Mouse (Mus musculus): ENCODE results near the gene Catsperd. TPM values are rescaled to one million over a fixed set of nuclear protein-coding genes. Genes with fewer than 3 reads are reported as not detected.

Catsperd gene
- total RNA-seq, 2 experiments from 2014 or later = 0.16 TPM; not detected in 1

DNA sequence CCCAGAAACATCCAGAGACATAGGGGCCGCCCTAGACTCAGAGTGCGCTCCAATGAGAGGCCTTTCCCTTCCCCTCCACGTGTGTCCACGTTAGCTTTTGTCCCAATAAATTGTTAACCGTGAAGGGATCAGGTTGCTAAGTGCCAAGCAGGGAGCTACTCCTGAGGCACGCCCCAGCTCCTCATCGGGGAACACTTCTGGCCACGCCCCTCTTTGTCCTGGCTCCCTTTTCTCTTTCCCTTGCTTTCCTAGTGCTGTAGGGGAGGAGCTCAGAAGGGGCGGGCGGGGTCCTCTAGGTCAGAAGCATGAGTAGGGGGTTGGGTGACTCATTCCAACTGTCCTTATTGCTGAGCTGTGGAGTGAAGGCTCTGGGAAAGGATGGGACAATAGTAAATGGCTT is 36.4 kb downstream of the Catsperd start:
- no peak for DNase-seq (ENCODE audit: low spot score)

DNA sequence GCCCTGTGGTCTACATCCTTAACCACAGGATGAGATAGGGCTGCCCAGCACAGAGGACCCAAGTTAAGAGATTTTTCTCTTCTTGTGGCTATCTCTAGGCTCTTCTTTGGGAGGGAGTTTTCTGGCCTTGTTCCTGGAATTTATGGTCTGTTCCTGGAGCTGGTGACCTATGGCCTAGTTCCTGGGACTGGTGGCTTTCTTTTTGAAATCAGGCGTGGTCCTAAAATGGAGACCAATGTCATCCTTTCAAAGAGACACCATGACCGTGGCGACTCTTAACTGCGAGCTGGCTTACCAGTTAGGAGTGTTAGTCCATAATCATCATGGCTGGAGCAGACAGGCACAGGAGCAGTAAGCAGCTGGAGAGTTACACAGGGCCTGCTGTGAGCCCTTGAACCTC is 38.4 kb downstream of the Catsperd start:
- no peak for DNase-seq (ENCODE audit: low spot score)

DNA sequence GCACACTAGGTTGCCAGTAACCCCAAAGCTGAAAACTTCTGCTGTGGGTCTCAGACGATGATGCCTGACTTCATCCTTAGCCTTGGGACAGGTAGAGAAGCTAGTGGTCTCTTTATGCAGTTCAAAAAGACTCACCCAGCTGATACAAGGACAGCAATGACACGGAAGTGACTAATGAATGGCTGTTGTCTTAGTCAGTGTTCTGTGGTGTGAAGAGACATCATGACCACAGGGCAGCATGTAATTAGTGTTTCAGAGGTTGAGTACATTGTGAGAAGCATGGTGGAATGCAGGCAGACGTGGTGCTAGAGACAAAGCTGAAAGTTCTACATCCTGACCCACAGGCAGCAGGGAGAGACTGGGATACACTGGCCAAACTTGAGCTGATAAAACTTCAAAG is 39.6 kb downstream of the Catsperd start:
- no peak for DNase-seq (ENCODE audit: low spot score)

DNA sequence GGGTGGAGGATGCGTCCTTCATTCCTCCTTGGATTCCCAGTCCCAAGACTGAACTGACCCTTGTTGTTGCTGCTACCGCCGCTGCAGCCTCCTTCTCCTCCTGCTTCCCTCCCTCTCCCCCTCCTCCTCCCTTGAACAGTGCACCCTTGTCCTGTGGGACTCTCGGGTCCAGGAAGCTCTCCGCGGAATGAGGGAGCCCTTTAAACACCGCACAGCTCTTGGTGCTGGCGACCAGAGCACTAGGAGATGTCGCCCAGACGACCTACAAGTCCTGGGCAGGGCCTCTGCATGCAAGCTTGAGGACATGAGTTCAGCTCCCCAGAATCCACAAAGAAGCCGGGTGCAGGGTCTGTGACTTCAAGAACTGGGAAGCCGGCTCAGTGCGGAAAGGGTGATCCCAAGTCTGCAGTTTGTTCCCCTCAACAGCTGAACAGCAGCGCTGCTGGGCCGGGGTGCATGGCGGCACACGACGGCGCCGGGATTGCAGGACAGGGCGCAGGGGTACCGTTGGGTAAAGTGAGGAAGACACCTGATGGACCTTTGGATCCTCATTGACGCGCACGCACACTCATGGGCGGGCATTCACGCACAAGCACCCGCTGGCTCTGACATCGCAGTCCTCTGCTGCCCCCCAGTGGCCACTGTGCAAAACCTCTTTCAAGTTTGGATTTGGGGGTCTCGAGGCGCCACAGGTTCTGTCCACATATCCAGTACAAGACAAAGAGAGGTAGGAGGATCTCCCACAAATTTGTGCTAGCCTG is 40.6 kb downstream of the Catsperd start:
- peak; percentile 79 for DNase-seq (ENCODE audit: low spot score)

- DNase-seq (ENCODE audit: low spot score) = no peak
These were observed 41.8 kb downstream of the Catsperd start for GRCm38 (mm10) chr17:56669766-56670165.

- DNase-seq (ENCODE audit: low spot score) = peak; percentile 99
These were observed 45.2 kb downstream of the Catsperd start, which contains the start of gene Ranbp3 for GRCm38 (mm10) chr17:56672941-56673646. TSS of gene Ranbp3 (plus strand) at chr17:56673294.

GRCm38 (mm10) chr17:56673647-56674416 is 45.9 kb downstream of the Catsperd start:
- no peak for DNase-seq (ENCODE audit: low spot score)

DNA sequence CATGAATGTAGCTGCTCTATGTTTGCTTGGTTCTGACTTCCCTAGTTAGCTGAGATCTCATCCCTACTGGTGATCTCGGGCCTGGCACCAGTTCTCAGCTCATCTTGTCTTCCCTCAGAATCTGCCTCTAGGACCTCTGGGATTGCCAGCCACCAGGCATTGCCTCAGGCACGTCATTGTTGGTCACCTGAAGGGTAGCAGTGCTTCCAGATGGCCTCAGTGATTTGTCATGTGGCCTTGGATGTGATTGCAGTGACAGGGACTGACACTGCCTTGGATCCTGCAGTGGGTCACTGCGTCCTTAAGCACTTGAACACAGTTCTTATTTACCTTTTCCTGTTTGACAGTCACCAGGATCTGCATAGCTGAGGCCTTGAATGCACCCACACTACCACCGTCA is 53.8 kb downstream of the Catsperd start:
- peak; percentile 37 for DNase-seq (ENCODE audit: low spot score)

GRCm38 (mm10) chr17:56682880-56683279 is 54.9 kb downstream of the Catsperd start:
- no peak for DNase-seq (ENCODE audit: low spot score)

- DNase-seq (ENCODE audit: low spot score) = no peak
These were observed 55.7 kb downstream of the Catsperd start for GRCm38 (mm10) chr17:56683546-56684140.

GRCm38 (mm10) chr17:56684649-56685048 is 56.7 kb downstream of the Catsperd start:
- DNase-seq (ENCODE audit: low spot score) = peak; percentile 36

DNA sequence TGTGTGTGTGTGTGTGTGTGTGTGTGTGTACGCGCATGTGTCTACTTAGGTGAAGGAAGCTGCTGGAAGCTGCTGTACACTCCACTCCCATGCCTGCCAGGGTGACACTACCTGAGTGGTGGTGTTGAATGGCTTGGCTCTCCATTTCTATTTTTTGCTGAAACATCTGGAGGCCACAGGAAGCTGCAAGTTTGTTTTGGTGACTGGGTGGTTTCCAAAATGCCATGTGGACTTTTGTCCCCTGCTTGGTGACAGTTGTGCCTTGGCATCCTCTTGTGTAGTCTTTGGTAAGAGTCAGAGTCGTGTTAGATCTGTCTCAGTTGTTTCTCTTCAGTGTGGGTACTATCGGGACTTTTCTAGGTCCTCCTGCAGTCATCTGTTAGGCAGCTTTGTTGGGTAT is 58.9 kb downstream of the Catsperd start:
- no peak for DNase-seq (ENCODE audit: low spot score)

DNA sequence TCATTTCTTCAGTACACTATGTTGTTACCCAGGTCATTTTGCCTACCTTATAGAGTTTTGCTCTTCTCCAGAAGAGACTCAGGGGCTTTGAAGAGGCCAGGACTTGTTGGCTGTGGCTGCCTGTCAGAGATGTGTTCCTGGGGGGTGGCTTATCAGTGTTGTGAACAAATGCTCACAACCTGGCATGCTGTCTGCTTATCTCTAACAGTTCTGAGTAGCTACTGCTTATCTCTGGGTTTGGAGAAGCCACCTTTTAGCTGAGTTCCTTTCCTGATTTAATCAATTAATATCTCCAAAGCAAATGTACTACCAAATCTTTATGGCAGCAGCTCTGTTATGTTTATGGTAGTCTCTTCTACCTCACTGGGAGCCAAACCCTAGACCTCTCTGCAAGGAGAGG is 60.1 kb downstream of the Catsperd start:
- no peak for DNase-seq (ENCODE audit: low spot score)

GRCm38 (mm10) chr17:56688689-56689088 is 60.7 kb downstream of the Catsperd start:
- DNase-seq (ENCODE audit: low spot score) = no peak

- DNase-seq (ENCODE audit: low spot score) = no peak
These were observed 65.5 kb downstream of the Catsperd start for GRCm38 (mm10) chr17:56693395-56693794.

DNA sequence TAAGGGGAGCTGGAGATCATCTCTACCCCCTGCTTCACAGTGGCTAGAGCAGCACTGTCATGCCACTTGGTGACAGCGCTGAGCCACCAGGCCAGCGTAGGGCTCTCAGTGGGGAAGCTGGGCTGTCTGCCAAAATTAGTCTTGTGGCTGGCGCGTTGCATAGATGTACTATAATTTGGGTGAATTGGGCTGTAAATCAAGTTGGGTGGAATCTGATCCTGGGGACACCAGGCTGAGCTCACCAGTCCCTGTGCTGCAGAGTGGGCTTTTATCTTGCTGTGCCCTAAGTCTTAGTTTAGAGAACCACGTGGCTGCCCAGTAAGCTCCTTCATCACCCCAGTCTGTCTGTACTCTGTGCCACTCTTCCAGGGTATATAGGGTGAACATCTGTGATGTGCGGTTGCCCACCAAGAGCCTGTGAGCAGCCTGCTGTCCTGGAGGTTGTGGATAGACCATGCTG is 65.9 kb downstream of the Catsperd start:
- peak; percentile 82 for DNase-seq (ENCODE audit: low spot score)

DNA sequence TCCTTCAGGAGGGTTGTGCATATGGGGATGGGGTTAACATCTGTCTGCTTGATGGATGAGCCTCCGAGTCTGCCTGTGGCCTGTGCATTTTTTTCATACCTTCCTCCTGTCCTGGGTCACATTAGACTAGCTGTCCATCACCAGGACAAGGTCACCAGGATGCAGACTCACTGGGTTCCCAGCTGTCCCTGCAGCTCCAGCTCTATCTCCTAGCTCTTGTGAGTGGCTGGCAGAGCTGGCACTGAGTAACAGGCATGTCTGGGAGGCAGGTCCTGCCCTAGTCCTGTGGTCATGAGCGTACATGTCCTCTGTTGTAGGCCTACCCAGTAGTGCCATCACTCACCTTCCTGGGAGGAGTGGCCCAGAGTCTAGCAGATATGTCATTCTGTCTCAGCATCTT is 72.5 kb downstream of the Catsperd start:
- DNase-seq (ENCODE audit: low spot score) = no peak

DNA sequence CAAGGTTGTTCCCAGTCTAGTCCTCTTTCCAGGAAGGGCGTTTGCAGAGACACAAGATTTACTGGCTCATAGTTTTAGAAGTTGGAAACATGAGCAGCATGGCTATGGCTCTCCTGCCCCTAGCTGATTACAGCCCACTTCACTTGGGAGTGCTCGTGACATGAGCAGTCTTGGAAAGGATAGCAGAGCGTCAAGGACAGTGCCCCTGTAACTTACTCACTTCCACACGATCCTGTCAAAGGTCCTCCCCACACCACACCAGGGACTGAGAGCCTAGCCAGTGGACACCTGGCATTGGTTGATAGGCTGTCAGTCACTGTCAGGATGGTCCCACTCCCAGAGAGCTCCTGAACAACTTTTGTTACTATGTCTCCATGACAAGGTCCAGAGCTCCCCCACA is 75.1 kb downstream of the Catsperd start:
- DNase-seq (ENCODE audit: low spot score) = no peak

DNA sequence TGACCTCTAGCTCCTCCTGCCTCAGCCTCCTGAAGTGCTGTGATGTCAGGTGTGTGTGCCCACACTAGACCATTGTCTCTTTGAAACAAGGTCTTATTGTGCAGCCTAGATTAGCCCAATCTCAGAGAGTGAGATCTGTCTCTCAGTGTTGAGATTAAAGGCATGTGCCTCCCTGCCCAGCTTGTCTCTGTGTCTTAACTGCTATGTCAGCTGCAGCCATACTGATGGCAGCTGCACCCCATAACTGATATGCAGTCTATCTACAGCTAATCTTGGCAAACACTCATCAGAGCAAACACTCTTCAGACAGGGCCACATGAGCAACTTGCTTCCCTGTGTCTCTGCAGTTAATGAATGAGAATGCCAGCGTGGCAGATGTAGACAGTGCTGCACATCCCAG is 78.6 kb downstream of the Catsperd start:
- no peak for DNase-seq (ENCODE audit: low spot score)

- no peak for DNase-seq (ENCODE audit: low spot score)
These were observed 80.7 kb downstream of the Catsperd start for GRCm38 (mm10) chr17:56708692-56709091.

GRCm38 (mm10) chr17:56709708-56710107 is 81.8 kb downstream of the Catsperd start:
- no peak for DNase-seq (ENCODE audit: low spot score)

All from gastrocnemius, adult 18-20 months (tissue).